Mouse (Mus musculus) ovary, postnatal 14 days (tissue): Measurements from ENCODE around the gene T2.
A peak's percentile ranks its signal among the peaks of the same experiment; 100 is the strongest.
"Not testable (repeated sequence)": the region's sequence is repeated elsewhere in the genome, so short reads cannot be mapped to it uniquely, and the experiment has no call there.

Experiments
- DNase-seq: peaks from one replicate; pipeline ENCODE4 v3.0.0; 2022; ENCODE audit warnings: low spot score

Gene T2

GRCm38 (mm10) chr17:8367514-8368480 lies 12.0 kb downstream of the T2 start:
- no peak for DNase-seq

GRCm38 (mm10) chr17:8368570-8368969 lies 12.8 kb downstream of the T2 start:
- DNase-seq = no peak

GRCm38 (mm10) chr17:8369171-8369570 lies 13.4 kb downstream of the T2 start:
- no peak for DNase-seq

- DNase-seq = no peak
Measured at GRCm38 (mm10) chr17:8370634-8371229, 14.9 kb downstream of the T2 start.

GRCm38 (mm10) chr17:8371834-8372233 lies 16.0 kb downstream of the T2 start:
- DNase-seq = peak; percentile 29

- DNase-seq = peak; percentile 70
Measured at GRCm38 (mm10) chr17:8372286-8373046, 16.7 kb downstream of the T2 start.

- DNase-seq = no peak
Measured at GRCm38 (mm10) chr17:8377298-8377697, 21.5 kb downstream of the T2 start.

- DNase-seq = no peak
Measured at GRCm38 (mm10) chr17:8385441-8385840, 29.6 kb downstream of the T2 start.

- no peak for DNase-seq
Measured at GRCm38 (mm10) chr17:8388463-8388862, 32.7 kb downstream of the T2 start.

GRCm38 (mm10) chr17:8388990-8389789 lies 33.4 kb downstream of the T2 start:
- DNase-seq = no peak

- no peak for DNase-seq
Measured at GRCm38 (mm10) chr17:8389790-8390095, 34.0 kb downstream of the T2 start.

- DNase-seq = no peak
Measured at GRCm38 (mm10) chr17:8390487-8390886, 34.7 kb downstream of the T2 start.

GRCm38 (mm10) chr17:8396371-8396770 lies 40.6 kb downstream of the T2 start:
- no peak for DNase-seq

GRCm38 (mm10) chr17:8397946-8398345 lies 42.2 kb downstream of the T2 start:
- DNase-seq = no peak

GRCm38 (mm10) chr17:8403932-8404331 lies 48.1 kb downstream of the T2 start:
- DNase-seq = not testable (repeated sequence)

- no peak for DNase-seq
Measured at GRCm38 (mm10) chr17:8406285-8406684, 50.5 kb downstream of the T2 start.

- DNase-seq = not testable (repeated sequence)
Measured at GRCm38 (mm10) chr17:8408002-8408401, 52.2 kb downstream of the T2 start.

- DNase-seq = no peak
Measured at GRCm38 (mm10) chr17:8408589-8409295, 53.0 kb downstream of the T2 start.

- no peak for DNase-seq
Measured at GRCm38 (mm10) chr17:8410330-8410729, 54.5 kb downstream of the T2 start.

- DNase-seq = no peak
Measured at GRCm38 (mm10) chr17:8413656-8414055, 57.9 kb downstream of the T2 start.

GRCm38 (mm10) chr17:8415533-8415932 lies 59.7 kb downstream of the T2 start:
- DNase-seq = no peak
